Mouse (Mus musculus): ENCODE results near the gene Epb41l3. TPM values are rescaled to one million over a fixed set of nuclear protein-coding genes. Genes with fewer than 3 reads are reported as not detected.

The Epb41l3 gene
- polyA plus RNA-seq, 1 experiment, result 1.2 TPM

DNA sequence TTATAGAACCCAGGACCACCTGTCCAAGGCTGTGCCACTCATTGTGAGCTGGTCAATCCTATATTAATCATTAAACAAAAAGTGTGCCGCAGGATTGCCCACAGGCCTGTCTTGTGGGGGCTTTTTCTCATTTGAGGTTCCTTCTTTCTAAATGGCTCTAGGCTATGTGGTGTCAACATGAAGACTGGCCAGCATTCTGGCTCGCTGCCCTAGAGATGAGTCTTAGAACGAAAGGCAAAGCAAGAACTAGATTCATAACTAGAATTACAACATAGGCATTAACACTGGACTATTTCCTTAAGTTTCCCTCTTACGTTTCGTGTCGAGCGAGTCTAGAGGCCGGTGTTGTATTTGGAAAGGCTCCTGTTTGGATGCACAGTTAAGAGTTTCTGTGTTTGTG is 125.5 kb downstream of the Epb41l3 start:
- Histone ChIP-seq H3K4me3 (ENCODE audit: insufficient read depth, low read length) (no peak overlapping the region), H3K4me1 (ENCODE audit: control insufficient read depth, insufficient read depth, low read length) (no peaks in the 10 kb centered on the region), H3K27ac (ENCODE audit: insufficient read depth, low read depth, low read length) (no peak overlapping the region)
- TF ChIP-seq POLR2A (IDR thresholded peaks at IDR 0.05; ENCODE audit: borderline replicate concordance, low read depth, low read length) (no peak), CTCF (IDR thresholded peaks at IDR 0.05; ENCODE audit: low read depth, low read length) (no peak)

DNA sequence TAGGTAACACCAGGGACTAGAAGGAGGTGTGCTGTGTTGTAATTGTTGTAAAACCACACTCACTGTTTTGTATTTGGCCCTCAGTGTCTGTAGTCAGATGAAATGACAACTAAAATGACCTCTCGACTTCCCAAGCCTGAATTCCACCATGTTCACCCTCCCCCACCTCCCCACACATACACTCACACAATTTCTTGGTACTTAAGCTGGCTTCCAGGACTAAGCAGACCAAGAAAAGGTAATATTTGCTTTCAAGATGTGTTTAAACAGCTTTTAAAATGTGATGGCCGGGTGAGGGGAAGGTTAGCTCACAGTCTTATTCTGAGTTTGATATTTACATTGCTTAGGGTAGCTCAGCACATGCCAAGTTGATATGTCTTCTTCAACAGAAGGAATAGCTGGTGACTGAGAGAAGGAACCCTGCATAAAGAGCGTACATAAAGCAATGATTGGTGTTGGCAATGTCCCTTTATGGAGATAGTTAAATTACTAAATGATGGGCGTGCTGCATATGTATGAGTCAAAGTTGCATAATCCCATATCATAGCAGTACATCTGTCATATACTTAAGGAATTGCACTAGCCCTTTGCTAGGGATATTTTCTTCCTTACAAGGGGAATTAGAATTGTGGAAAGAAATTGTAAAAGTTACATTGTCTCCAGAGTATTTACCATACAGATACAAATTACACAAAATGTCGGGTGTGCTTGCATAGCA is 130.0 kb downstream of the Epb41l3 start:
- Histone ChIP-seq H3K4me1 (ENCODE audit: control insufficient read depth, insufficient read depth, low read length) (no peaks in the 10 kb centered on the region), H3K4me3 (ENCODE audit: insufficient read depth, low read length) (no peak overlapping the region), H3K27ac (ENCODE audit: insufficient read depth, low read depth, low read length) (no peak overlapping the region)
- no peak for TF ChIP-seq POLR2A (IDR thresholded peaks at IDR 0.05; ENCODE audit: borderline replicate concordance, low read depth, low read length)
- TF ChIP-seq CTCF (IDR thresholded peaks at IDR 0.05; ENCODE audit: low read depth, low read length), result no peak

DNA sequence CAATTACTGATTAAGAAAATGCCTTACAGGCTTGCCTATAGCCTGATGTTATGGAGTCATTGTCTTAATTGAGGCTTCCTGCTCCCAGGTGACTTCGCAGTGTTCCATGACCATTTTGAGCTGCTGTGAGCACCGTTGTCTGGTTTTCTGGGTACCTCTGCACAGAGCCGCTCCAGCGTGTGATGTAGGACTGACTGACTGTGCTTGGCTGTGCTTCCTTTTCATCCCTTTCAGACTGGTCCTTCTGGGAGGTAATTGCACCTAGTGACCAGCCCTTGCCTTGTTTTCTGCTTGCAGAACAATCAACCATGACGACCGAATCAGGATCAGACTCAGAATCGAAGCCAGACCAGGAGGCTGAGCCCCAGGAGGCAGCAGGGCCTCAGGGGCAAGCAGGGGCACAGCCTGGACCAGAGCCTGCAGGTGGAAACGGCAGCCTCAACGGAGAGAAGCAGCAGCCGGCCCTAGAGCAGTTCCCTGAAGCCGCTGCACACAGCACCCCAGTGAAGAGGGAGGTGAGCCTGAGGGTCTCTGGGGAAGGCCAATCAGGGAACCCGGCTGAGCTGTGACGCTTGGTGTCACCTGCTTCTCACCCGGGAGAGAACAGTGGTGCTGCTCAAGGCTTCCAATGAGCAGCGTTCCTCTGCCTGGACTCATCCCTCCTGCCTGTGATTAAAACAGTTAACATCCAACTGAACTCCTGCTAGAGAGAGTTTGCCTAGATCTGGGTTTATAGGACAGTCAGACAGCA is 132.3 kb downstream of the Epb41l3 start:
- TF ChIP-seq CTCF (IDR thresholded peaks at IDR 0.05; ENCODE audit: low read depth, low read length) (no peak), POLR2A (IDR thresholded peaks at IDR 0.05; ENCODE audit: borderline replicate concordance, low read depth, low read length) (no peak)
- Histone ChIP-seq H3K4me3 (ENCODE audit: insufficient read depth, low read length) (no peak overlapping the region), H3K27ac (ENCODE audit: insufficient read depth, low read depth, low read length) (no peak overlapping the region), H3K4me1 (ENCODE audit: control insufficient read depth, insufficient read depth, low read length) (no peaks in the 10 kb centered on the region)

DNA sequence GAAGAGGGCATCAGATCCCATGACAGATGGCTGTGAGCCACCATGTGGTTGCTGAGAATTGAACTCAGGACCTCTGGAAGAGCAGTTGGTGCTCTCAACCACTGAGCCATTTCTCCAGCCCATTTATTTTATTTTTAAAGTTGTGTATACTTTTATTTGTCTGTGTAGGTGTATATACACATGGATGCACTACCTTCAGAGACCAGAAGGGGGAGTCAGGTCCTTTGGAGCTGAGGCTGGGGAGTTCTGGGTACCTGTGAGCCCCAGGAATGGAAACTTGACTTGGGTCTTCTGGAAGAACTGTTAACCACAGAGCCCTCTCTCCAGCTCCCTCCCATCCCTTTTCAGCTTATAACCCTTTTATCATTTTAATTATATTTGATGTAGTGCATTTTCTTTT is 135.6 kb downstream of the Epb41l3 start:
- Histone ChIP-seq H3K4me1 (ENCODE audit: control insufficient read depth, insufficient read depth, low read length) (no peaks in the 10 kb centered on the region), H3K27ac (ENCODE audit: insufficient read depth, low read depth, low read length) (no peak overlapping the region), H3K4me3 (ENCODE audit: insufficient read depth, low read length) (no peak overlapping the region)
- no peak for TF ChIP-seq POLR2A (IDR thresholded peaks at IDR 0.05; ENCODE audit: borderline replicate concordance, low read depth, low read length)

DNA sequence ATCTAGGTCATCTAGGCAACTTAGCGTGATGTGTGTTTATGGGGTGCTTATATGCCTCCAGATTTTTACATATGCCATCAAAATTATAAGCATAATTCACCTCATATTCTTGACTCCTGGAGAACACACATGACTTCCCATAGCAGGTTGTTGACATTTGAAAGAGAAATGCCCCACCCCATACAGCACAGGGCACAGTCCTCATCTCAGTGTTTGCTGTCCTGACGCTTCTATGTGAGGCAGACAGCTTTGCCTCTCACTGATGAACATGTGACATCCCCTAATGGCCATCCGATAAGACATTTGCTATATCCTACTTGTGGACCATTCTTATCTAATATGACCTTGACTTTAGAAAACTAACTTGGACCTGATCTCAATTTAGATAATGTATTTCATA is 140.6 kb downstream of the Epb41l3 start:
- Histone ChIP-seq H3K27ac (ENCODE audit: insufficient read depth, low read depth, low read length) (no peak overlapping the region), H3K4me1 (ENCODE audit: control insufficient read depth, insufficient read depth, low read length) (no peaks in the 10 kb centered on the region), H3K4me3 (ENCODE audit: insufficient read depth, low read length) (no peak overlapping the region)
- TF ChIP-seq CTCF (IDR thresholded peaks at IDR 0.05; ENCODE audit: low read depth, low read length) (no peak), POLR2A (IDR thresholded peaks at IDR 0.05; ENCODE audit: borderline replicate concordance, low read depth, low read length) (no peak)

DNA sequence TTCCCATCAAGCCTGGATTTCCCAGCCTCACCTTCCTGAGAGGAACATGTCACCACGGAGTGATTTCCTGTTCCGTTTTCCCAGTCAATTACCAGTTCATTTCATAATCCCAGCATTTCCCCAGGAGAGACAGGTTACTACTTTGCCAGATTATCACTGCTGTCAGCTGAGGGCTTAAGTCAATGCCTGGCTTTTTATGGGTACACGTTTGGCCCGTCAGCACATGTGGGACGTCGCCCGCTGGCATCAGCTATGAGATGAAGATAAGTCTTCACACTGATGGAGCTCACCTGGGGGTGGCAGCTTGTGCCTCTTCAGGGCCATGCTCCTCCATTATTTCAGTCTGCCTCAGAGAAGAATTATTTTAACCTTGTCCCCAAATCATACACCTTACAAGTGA is 145.4 kb downstream of the Epb41l3 start:
- no peaks in the 10 kb centered on the region for H3K4me1 ChIP-seq (ENCODE audit: control insufficient read depth, insufficient read depth, low read length)
- no peak overlapping the region for H3K27ac ChIP-seq (ENCODE audit: insufficient read depth, low read depth, low read length)
- no peak overlapping the region for H3K4me3 ChIP-seq (ENCODE audit: insufficient read depth, low read length)
- TF ChIP-seq POLR2A (IDR thresholded peaks at IDR 0.05; ENCODE audit: borderline replicate concordance, low read depth, low read length) (no peak), CTCF (IDR thresholded peaks at IDR 0.05; ENCODE audit: low read depth, low read length) (no peak)

DNA sequence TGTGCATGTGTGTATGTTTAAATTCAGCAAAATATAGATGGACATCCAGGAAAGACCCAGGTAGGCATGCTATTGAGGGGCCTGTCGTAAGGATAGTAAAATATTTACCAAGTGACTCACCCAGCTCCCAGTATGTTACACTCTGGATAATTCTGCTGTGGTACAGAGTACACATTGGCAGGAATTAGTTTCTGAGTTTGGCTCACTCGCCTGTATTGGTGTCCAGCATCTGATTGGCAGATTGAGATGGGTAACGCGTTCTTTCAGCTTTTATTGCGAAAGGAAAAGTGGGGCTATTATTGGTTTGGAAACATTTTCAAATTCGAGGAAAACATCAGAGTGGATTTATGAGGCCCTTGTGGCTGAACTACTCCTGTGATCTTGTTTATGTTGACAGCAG is 145.9 kb downstream of the Epb41l3 start:
- Histone ChIP-seq H3K4me1 (ENCODE audit: control insufficient read depth, insufficient read depth, low read length) (no peaks in the 10 kb centered on the region), H3K4me3 (ENCODE audit: insufficient read depth, low read length) (no peak overlapping the region), H3K27ac (ENCODE audit: insufficient read depth, low read depth, low read length) (no peak overlapping the region)
- TF ChIP-seq CTCF (IDR thresholded peaks at IDR 0.05; ENCODE audit: low read depth, low read length) (no peak), POLR2A (IDR thresholded peaks at IDR 0.05; ENCODE audit: borderline replicate concordance, low read depth, low read length) (no peak)

DNA sequence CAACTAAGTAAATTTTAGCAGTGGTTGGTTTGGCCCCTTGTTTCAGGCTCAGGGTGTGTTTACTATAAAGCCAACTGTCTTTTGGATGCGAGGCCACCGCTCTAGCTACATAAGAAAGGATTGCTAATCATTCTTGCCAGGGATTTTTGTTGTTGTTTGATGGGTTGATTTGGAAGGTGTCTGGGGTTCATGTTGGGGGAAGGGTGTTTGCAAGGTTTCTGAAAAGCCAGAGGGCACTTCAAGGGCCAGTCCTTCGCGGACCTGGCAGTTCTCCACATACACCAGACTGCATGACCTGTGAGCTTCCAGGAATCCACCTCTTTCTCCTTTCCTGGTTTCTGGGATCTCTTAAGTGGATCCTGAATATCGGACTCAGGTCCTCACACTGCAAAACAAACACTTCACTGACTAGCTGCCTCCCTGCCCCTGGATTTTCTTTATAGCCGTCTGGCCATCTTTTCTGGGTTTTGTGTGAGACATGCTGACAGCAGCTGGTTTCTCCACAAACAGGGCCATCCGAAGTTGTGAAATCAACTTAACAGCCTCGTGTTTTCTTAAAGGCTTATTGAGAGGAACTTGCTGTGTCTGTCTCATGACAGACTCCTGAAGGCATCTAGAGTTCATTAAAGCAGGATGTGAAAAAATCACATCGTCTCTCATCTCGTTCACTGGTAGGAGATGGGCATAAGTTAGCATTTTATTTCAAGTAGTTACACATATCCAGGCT is 146.6 kb downstream of the Epb41l3 start:
- no peak for TF ChIP-seq POLR2A (IDR thresholded peaks at IDR 0.05; ENCODE audit: borderline replicate concordance, low read depth, low read length)
- TF ChIP-seq CTCF (IDR thresholded peaks at IDR 0.05; ENCODE audit: low read depth, low read length), result no peak
- Histone ChIP-seq H3K4me1 (ENCODE audit: control insufficient read depth, insufficient read depth, low read length) (no peaks in the 10 kb centered on the region), H3K4me3 (ENCODE audit: insufficient read depth, low read length) (no peak overlapping the region), H3K27ac (ENCODE audit: insufficient read depth, low read depth, low read length) (no peak overlapping the region)

DNA sequence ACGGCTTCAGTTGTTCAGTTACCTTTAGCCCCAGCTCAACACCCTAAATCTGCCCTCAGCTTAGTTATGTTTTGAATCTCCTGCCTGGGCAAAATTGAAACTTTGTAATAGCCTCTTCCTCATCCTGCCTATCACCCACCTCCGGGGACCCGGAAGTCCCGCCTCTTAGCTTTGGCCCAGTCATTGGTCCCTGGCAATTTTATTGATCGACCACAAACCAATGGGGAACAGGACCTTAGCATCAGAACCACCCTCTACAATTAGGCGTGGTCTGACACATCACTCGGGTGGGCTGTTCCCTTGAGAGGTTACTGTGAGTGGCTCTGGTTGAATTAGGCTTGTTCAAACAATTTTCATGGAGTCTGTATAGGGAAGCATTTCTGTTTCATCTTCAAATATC is 150.5 kb downstream of the Epb41l3 start:
- H3K4me1 ChIP-seq (ENCODE audit: control insufficient read depth, insufficient read depth, low read length), result no peaks in the 10 kb centered on the region
- no peak overlapping the region for H3K4me3 ChIP-seq (ENCODE audit: insufficient read depth, low read length)
- H3K27ac ChIP-seq (ENCODE audit: insufficient read depth, low read depth, low read length), result no peak overlapping the region
- no peak for TF ChIP-seq POLR2A (IDR thresholded peaks at IDR 0.05; ENCODE audit: borderline replicate concordance, low read depth, low read length)
- no peak for TF ChIP-seq CTCF (IDR thresholded peaks at IDR 0.05; ENCODE audit: low read depth, low read length)

Data from bone marrow macrophage, adult 2 months (primary cell).